Mouse (Mus musculus) heart, adult 2 months (tissue): ENCODE results near the gene Cox6a1.

Source experiments
- EP300 ChIP-seq: fragments of 200-500 bp; IDR thresholded peaks from 2 replicates; pipeline ENCODE4 v1.6.1; 2011; ENCODE audit warnings: low read depth, low read length, control low read depth; ENCODE audit not compliant: insufficient read depth
- POLR2A ChIP-seq: fragments of 200-500 bp; IDR thresholded peaks from 2 replicates; pipeline ENCODE4 v1.6.1; 2011; ENCODE audit warnings: mild to moderate bottlenecking, low read depth, low read length, control low read depth; ENCODE audit not compliant: insufficient read depth

- TF ChIP-seq EP300 (no peak), POLR2A (no peak)
These were observed 15.2 kb downstream of the Cox6a1 start for GRCm38 (mm10) chr5:115333626-115334025.
